Mouse (Mus musculus) small intestine, adult 2 months (tissue): ENCODE data around the gene Tbxas1.

Experiments
- CTCF ChIP-seq: fragments of 200-500 bp; IDR thresholded peaks from 2 replicates; pipeline ENCODE4 v1.5.1; 2012; ENCODE audit warnings: low read depth, mild to moderate bottlenecking, control low read depth, inconsistent platforms, low read length, moderate library complexity, mixed read lengths; ENCODE audit not compliant: insufficient replicate concordance, insufficient read length; ENCODE audit errors: extremely low read depth
- POLR2A ChIP-seq: fragments of 200-500 bp; IDR thresholded peaks from 2 replicates; pipeline ENCODE4 v1.6.1; 2012; ENCODE audit warnings: low read depth, mild to moderate bottlenecking, control low read depth, inconsistent platforms, low read length, moderate library complexity

DNA sequence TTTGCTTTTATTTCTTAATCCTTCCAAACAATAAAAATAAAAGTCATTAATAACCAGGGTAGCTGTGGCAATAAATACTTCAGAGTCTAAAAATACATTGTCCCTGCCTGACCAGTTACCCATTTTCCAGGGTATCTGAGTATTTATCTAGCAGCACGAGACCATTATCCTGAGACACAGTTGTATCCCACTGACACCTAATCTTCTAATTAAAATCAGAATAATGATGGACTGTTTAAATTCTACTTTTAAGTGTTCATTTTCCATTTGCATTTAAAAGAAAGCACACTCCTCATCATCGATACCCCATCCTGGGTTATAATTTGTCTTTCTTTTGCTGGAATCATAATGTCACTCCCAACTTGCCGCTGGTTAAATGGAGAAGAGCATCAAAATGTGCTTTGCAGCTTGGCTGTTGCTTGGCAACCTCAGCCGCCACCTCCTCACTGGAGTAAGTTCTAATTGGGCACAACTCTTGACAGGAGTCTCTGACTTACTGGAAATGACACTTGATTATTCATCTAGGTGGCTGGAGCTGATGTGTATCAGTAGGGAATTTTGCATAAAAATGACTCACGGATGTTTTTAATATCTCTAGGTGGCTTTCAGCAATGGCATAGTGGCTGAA, 130.9 kb downstream of the Tbxas1 start:
- TF ChIP-seq CTCF (no peak), POLR2A (no peak)
